Mouse (Mus musculus) ES-E14 (cell line): ENCODE measurements at regions not wholly inside any gene's neighbourhood (a gene's known extent, or its start where the extent isn't known, plus 50 kb on each side); places are given as distances from the start of the nearest gene placed in this dataset.

Source experiments
- DNase-seq: peaks from one replicate; pipeline ENCODE4 v3.0.0-alpha.2; 2013; ENCODE audit warnings: low read depth, low spot score
- H3K27ac ChIP-seq: 2 replicates; pipeline ENCODE4 v1.5.1; 2012; ENCODE audit warnings: low read depth, mild to moderate bottlenecking, low read length, moderate library complexity, mixed read lengths; ENCODE audit not compliant: poor library complexity, insufficient read depth, severe bottlenecking
- H3K36me3 ChIP-seq: 2 replicates; pipeline ENCODE4 v1.6.1; 2012; ENCODE audit warnings: mild to moderate bottlenecking, low read length, moderate library complexity, mixed read lengths; ENCODE audit not compliant: control insufficient read depth, poor library complexity, insufficient read depth, severe bottlenecking
- H3K4me1 ChIP-seq, 2 experiments: fragments of 150-350 bp in 1 of 2; sonication (generic) in 1 of 2; 2 replicates each; pipeline ENCODE4 v1.6.1; 2012; ENCODE audit warnings: low read length in 2 of 2, mild to moderate bottlenecking in 1 of 2, mixed read lengths in 1 of 2; ENCODE audit not compliant: control insufficient read depth in 2 of 2, insufficient read depth in 2 of 2, poor library complexity in 1 of 2
- H3K4me3 ChIP-seq, 2 experiments: fragments of 150-350 bp in 1 of 2; sonication (generic) in 1 of 2; 2 replicates each; pipeline ENCODE4 v1.5.1; 2012; ENCODE audit warnings: low read length in 2 of 2, low read depth in 1 of 2, mild to moderate bottlenecking in 1 of 2, mixed read lengths in 1 of 2; ENCODE audit not compliant: insufficient read depth in 1 of 2, poor library complexity in 1 of 2, severe bottlenecking in 1 of 2
- H3K9ac ChIP-seq: 2 replicates; pipeline ENCODE4 v1.6.1; 2012; ENCODE audit warnings: low read depth, mild to moderate bottlenecking, low read length, mixed read lengths; ENCODE audit not compliant: poor library complexity, insufficient read depth, severe bottlenecking
- H3K9me3 ChIP-seq: fragments of 150-350 bp; sonication (generic); 2 replicates; pipeline ENCODE4 v1.6.1; 2012; ENCODE audit warnings: low read depth, mild to moderate bottlenecking, low read length; ENCODE audit not compliant: control insufficient read depth, insufficient read depth
- CHD2 ChIP-seq: IDR thresholded peaks from 2 replicates; pipeline ENCODE4 v1.6.1; 2014; ENCODE audit warnings: mild to moderate bottlenecking, low read depth, low read length, inconsistent platforms
- HCFC1 ChIP-seq: IDR thresholded peaks from 2 replicates; pipeline ENCODE4 v1.6.1; 2012; ENCODE audit warnings: low read length, inconsistent platforms, borderline replicate concordance; ENCODE audit not compliant: insufficient read depth
- MAFK ChIP-seq: IDR thresholded peaks from 2 replicates; pipeline ENCODE4 v1.6.1; 2014; ENCODE audit warnings: mild to moderate bottlenecking, low read depth, low read length, inconsistent platforms; ENCODE audit not compliant: insufficient read depth
- ZC3H11A ChIP-seq: IDR thresholded peaks from 2 replicates; pipeline ENCODE4 v1.6.1; 2012; ENCODE audit warnings: low read depth, mild to moderate bottlenecking, inconsistent platforms, low read length, borderline replicate concordance
- ZNF384 ChIP-seq: IDR thresholded peaks from 2 replicates; pipeline ENCODE4 v1.6.1; 2012; ENCODE audit warnings: low read depth, low read length, inconsistent platforms
- in situ Hi-C, 2 experiments: fragments of 600-800 bp; cut with MboI; formaldehyde crosslinking; loops; one replicate each; pipeline ENCODE4 v1.15.1; 2025; ENCODE audit warnings: low sequenced_read_pairs in 2 of 2, inconsistent platforms in 1 of 2; ENCODE audit not compliant: unreplicated experiment in 2 of 2

GRCm38 (mm10) chr8:24240211-24240983 lies 485.3 kb downstream of the Adam3 start:
- TF ChIP-seq MAFK: no peak
- peak; percentile 81 for TF ChIP-seq ZC3H11A
- in situ Hi-C loops: loop anchor here in 1 of 2 experiments (10.0 kb wide), 1 partner anchor 646 kb away; no protein-coding TSS in a partner anchor
- no peak overlapping the region for H3K4me3 ChIP-seq
- H3K9me3 ChIP-seq: no peaks in the 10 kb centered on the region
- DNase-seq: peak; percentile 13
- no peak overlapping the region for H3K9ac ChIP-seq
- H3K36me3 ChIP-seq: no peaks in the 10 kb centered on the region
- H3K27ac ChIP-seq: no peak overlapping the region
- H3K4me1 ChIP-seq: no peaks in the 10 kb centered on the region

GRCm38 (mm10) chr8:24234981-24235380 lies 490.7 kb downstream of the Adam3 start:
- Histone ChIP-seq H3K9me3 (no peaks in the 10 kb centered on the region), H3K36me3 (no peaks in the 10 kb centered on the region), H3K27ac (no peak overlapping the region), H3K4me1 (no peaks in the 10 kb centered on the region), H3K4me3 (no peak overlapping the region), H3K9ac (no peak overlapping the region)
- DNase-seq: no peak
- TF ChIP-seq HCFC1: no peak
- no peak for TF ChIP-seq ZNF384
- no peak for TF ChIP-seq ZC3H11A
- TF ChIP-seq CHD2: no peak
- in situ Hi-C loops: no loop called here

GRCm38 (mm10) chr8:24228148-24228547 lies 497.5 kb downstream of the Adam3 start:
- Histone ChIP-seq H3K9ac (no peak overlapping the region), H3K9me3 (no peaks in the 10 kb centered on the region), H3K27ac (no peak overlapping the region), H3K4me1 (no peaks in the 10 kb centered on the region), H3K4me3 (no peak overlapping the region), H3K36me3 (no peaks in the 10 kb centered on the region)
- TF ChIP-seq HCFC1 (no peak), ZNF384 (no peak), CHD2 (no peak), MAFK (no peak), ZC3H11A (no peak)
- no peak for DNase-seq
- in situ Hi-C loops: no loop called here

GRCm38 (mm10) chr8:24227331-24228072 lies 498.1 kb downstream of the Adam3 start:
- TF ChIP-seq ZNF384 (no peak), ZC3H11A (no peak), CHD2 (no peak), HCFC1 (no peak), MAFK (no peak)
- no peak for DNase-seq
- no peaks in the 10 kb centered on the region for H3K36me3 ChIP-seq
- in situ Hi-C loops: no loop called here
- H3K9ac ChIP-seq: no peak overlapping the region
- H3K9me3 ChIP-seq: no peaks in the 10 kb centered on the region
- H3K27ac ChIP-seq: no peak overlapping the region
- no peaks in the 10 kb centered on the region for H3K4me1 ChIP-seq
- no peak overlapping the region for H3K4me3 ChIP-seq
